Mouse (Mus musculus): ENCODE data around the gene Ctnna3.

The Ctnna3 gene

GRCm38 (mm10) chr10:64076410-64077052 is 646.6 kb downstream of the Ctnna3 start:
- DNase-seq (ENCODE audit: low spot score): no peak

GRCm38 (mm10) chr10:64082345-64082744 is 652.4 kb downstream of the Ctnna3 start:
- DNase-seq (ENCODE audit: low spot score): no peak

GRCm38 (mm10) chr10:64083813-64084212 is 653.9 kb downstream of the Ctnna3 start:
- no peak for DNase-seq (ENCODE audit: low spot score)

GRCm38 (mm10) chr10:64084465-64084864 is 654.6 kb downstream of the Ctnna3 start:
- no peak for DNase-seq (ENCODE audit: low spot score)

- no peak for DNase-seq (ENCODE audit: low spot score)
These were observed 656.3 kb downstream of the Ctnna3 start for GRCm38 (mm10) chr10:64086183-64086566.

GRCm38 (mm10) chr10:64086567-64087391 is 656.9 kb downstream of the Ctnna3 start:
- DNase-seq (ENCODE audit: low spot score): no peak

GRCm38 (mm10) chr10:64087521-64087920 is 657.6 kb downstream of the Ctnna3 start:
- DNase-seq (ENCODE audit: low spot score): no peak

GRCm38 (mm10) chr10:64087936-64088773 is 658.3 kb downstream of the Ctnna3 start:
- no peak for DNase-seq (ENCODE audit: low spot score)

- no peak for DNase-seq (ENCODE audit: low spot score)
These were observed 659.0 kb downstream of the Ctnna3 start for GRCm38 (mm10) chr10:64088774-64089460.

GRCm38 (mm10) chr10:64089680-64090460 is 660.0 kb downstream of the Ctnna3 start, which contains the start of gene Lrrtm3:
Gene Lrrtm3, minus strand, starts transcription at chr10:64090277.
- no peak for DNase-seq (ENCODE audit: low spot score)

- no peak for DNase-seq (ENCODE audit: low spot score)
These were observed 666.6 kb downstream of the Ctnna3 start for GRCm38 (mm10) chr10:64096532-64096931.

- DNase-seq (ENCODE audit: low spot score): no peak
These were observed 685.3 kb downstream of the Ctnna3 start for GRCm38 (mm10) chr10:64115246-64115645.

GRCm38 (mm10) chr10:64118833-64119232 is 688.9 kb downstream of the Ctnna3 start:
- no peak for DNase-seq (ENCODE audit: low spot score)

- no peak for DNase-seq (ENCODE audit: low spot score)
These were observed 700.7 kb downstream of the Ctnna3 start for GRCm38 (mm10) chr10:64130397-64131150.

- no peak for DNase-seq (ENCODE audit: low spot score)
These were observed 703.6 kb downstream of the Ctnna3 start for GRCm38 (mm10) chr10:64133461-64133860.

- no peak for DNase-seq (ENCODE audit: low spot score)
These were observed 705.6 kb downstream of the Ctnna3 start for GRCm38 (mm10) chr10:64135481-64135880.

GRCm38 (mm10) chr10:64146511-64146910 is 716.6 kb downstream of the Ctnna3 start:
- DNase-seq (ENCODE audit: low spot score): no peak

GRCm38 (mm10) chr10:64181696-64182095 is 751.8 kb downstream of the Ctnna3 start:
- DNase-seq (ENCODE audit: low spot score): no peak

GRCm38 (mm10) chr10:64182731-64183130 is 752.8 kb downstream of the Ctnna3 start:
- no peak for DNase-seq (ENCODE audit: low spot score)

- no peak for DNase-seq (ENCODE audit: low spot score)
These were observed 758.1 kb downstream of the Ctnna3 start for GRCm38 (mm10) chr10:64188046-64188445.
